Mouse (Mus musculus): ENCODE measurements around the gene Kiz. TPM values are rescaled to one million over a fixed set of nuclear protein-coding genes. Genes with fewer than 3 reads are reported as not detected.
A peak's percentile ranks its signal among the peaks of the same experiment; 100 is the strongest.

Kiz gene
- polyA plus RNA-seq, 1 experiment from 2014 or later = 11.0 TPM

DNA sequence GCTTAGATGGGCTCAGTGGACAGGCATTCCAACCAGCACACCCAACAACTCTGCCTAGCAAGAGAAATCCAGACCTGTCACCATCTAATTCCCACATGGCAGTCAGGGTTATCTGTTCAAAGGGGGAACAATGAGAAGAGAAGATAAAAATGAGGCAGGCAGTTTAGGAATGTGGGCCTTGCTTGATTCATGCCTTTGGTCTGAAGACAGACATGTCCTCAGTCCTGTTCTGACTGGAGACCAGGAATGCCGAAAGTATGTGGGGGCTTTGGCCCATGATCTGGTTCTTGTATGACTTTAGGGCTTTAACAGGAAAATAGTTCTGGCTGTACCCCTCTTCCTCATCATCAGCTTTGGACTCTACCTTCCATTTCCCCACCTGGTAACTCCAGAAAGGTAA lies 130.1 kb downstream of the Kiz start:
- Histone ChIP-seq H3K27ac (no peak overlapping the region), H3K9me3 (replicated peaks) (no peaks in the 10 kb centered on the region), H3K9ac (no peak overlapping the region), H3K36me3 (no peaks in the 10 kb centered on the region), H3K4me2 (no peak overlapping the region), H3K4me1 (replicated peaks) (no peaks in the 10 kb centered on the region), H3K27me3 (no peaks in the 10 kb centered on the region), H3K4me3 (replicated peaks) (no peak overlapping the region)
- ATAC-seq (ENCODE audit: low read depth) (no peak), DNase-seq (no peak)
- WGBS (ENCODE audit: insufficient replicate concordance) = 67% methylated on average over 1 of the region's 1 CpGs

DNA sequence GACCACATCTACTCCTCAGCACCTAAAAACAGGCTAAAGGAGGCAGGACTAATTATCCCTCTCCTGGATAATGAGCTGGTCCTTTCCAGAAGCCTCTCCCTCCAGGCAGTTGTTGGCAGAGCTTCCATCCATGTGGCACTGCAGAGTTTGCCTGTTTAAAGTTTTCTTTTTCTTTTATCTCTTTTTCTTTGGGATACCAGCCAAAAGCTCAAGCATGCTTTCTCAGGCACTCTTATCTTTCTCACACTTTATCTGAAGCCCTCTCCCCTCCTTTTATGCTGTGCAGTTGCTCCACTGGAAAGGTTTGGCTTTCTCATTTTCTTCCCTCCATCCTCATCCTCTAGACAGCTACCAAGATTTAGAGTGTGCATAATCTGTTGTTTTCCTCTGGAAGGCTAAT lies 130.8 kb downstream of the Kiz start:
- DNase-seq = no peak
- ATAC-seq (ENCODE audit: low read depth) = no peak
- no peak overlapping the region for H3K4me2 ChIP-seq
- H3K9me3 ChIP-seq (replicated peaks) = no peaks in the 10 kb centered on the region
- no peaks in the 10 kb centered on the region for H3K4me1 ChIP-seq (replicated peaks)
- H3K27ac ChIP-seq = no peak overlapping the region
- no peaks in the 10 kb centered on the region for H3K36me3 ChIP-seq
- H3K27me3 ChIP-seq = no peaks in the 10 kb centered on the region
- H3K4me3 ChIP-seq (replicated peaks) = no peak overlapping the region
- no peak overlapping the region for H3K9ac ChIP-seq

DNA sequence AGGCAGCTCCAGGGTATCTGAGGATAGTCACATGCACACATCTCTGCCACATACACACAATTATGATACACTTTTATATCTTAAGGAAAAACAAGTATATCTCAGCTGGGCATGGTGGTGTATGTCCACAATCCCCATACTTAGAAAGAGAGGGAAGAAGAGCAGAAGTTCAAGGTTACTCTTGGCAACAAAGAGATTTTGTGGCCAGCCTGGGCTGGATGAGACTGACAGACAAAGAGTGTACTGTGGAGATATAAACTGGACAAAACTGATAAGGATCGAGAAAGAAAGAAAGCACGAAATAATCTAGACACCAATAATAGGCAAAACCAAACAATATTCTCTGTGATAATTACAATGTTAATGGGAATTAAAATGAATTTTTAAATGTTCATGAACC lies 151.6 kb downstream of the Kiz start:
- no peak overlapping the region for H3K9ac ChIP-seq
- no peak for DNase-seq
- peaks cover 17% of the 10 kb centered on the region for H3K4me1 ChIP-seq (replicated peaks)
- ATAC-seq (ENCODE audit: low read depth) = no peak
- H3K9me3 ChIP-seq (replicated peaks) = no peaks in the 10 kb centered on the region
- H3K4me3 ChIP-seq (replicated peaks) = no peak overlapping the region
- no peaks in the 10 kb centered on the region for H3K36me3 ChIP-seq
- H3K27ac ChIP-seq = no peak overlapping the region
- WGBS (ENCODE audit: insufficient replicate concordance) = 25% methylated on average over 2 of the region's 2 CpGs
- no peak overlapping the region for H3K4me2 ChIP-seq
- no peaks in the 10 kb centered on the region for H3K27me3 ChIP-seq

DNA sequence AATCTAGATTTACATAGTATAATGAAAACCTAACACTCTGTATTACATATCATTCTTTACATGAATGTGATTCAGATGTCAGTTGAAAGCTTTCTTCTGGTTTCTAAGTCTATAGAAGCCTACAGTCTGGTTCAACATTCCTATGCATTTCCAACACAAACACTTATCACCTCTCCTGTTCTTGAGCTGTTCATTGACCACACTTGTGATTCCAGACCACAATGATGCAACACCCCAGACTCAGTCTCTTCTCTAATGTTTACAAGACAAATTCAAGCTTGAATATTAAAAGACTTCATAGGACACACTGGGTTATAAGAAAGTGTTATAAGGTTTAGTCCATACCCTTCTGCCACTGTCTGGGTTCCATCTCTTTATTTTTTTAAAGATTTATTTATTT lies 153.4 kb downstream of the Kiz start:
- Histone ChIP-seq H3K27ac (no peak overlapping the region), H3K4me1 (replicated peaks) (peaks cover 20% of the 10 kb centered on the region), H3K4me3 (replicated peaks) (no peak overlapping the region), H3K9ac (no peak overlapping the region), H3K27me3 (no peaks in the 10 kb centered on the region), H3K9me3 (replicated peaks) (no peaks in the 10 kb centered on the region), H3K4me2 (no peak overlapping the region), H3K36me3 (no peaks in the 10 kb centered on the region)
- DNase-seq (no peak), ATAC-seq (ENCODE audit: low read depth) (no peak)

DNA sequence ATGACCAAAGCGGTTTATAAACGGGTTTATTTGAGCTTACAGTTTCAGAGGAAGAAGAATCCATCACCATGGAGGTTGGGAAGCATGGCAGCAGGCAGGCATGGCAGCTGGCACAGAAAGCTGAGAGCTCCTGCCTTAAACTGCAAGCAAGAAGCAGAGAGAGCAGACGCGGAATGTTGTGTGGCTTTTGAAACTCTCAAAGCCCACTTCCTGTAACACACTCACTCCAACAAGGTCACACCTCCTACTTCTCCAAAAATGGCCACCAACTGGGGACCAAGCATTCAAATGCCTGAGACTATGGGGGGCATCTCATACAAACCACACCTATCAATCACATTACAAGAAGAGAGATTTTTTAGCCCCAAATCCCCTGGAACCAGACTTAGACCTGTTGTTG lies 154.5 kb downstream of the Kiz start:
- Histone ChIP-seq H3K9me3 (replicated peaks) (no peaks in the 10 kb centered on the region), H3K27ac (no peak overlapping the region), H3K4me1 (replicated peaks) (peaks cover 30% of the 10 kb centered on the region), H3K4me3 (replicated peaks) (no peak overlapping the region), H3K27me3 (no peaks in the 10 kb centered on the region), H3K9ac (no peak overlapping the region), H3K4me2 (no peak overlapping the region), H3K36me3 (no peaks in the 10 kb centered on the region)
- DNase-seq = no peak
- WGBS (ENCODE audit: insufficient replicate concordance) = 62% methylated on average over 4 of the region's 4 CpGs
- no peak for ATAC-seq (ENCODE audit: low read depth)

DNA sequence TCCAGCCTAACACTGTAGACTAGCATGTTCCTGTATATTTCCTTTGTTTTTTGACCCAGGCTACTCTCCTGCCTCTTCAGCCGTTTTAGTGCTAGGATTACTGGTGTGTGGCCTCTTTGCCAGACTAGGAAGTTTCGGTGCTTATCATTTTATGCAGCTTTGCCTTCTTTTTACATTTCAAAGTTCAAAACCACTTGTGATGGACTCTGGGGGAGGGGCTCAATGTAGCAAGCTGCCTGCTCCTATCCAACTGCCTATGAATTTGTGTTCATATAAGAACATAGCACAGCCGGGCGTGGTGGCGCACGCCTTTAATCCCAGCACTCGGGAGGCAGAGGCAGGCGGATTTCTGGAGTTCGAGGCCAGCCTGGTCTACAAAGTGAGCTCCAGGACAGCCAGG lies 155.3 kb downstream of the Kiz start:
- Histone ChIP-seq H3K4me1 (replicated peaks) (peaks cover 36% of the 10 kb centered on the region), H3K9me3 (replicated peaks) (no peaks in the 10 kb centered on the region), H3K36me3 (peaks cover 2% of the 10 kb centered on the region; the same call in 1 of the 2 replicates), H3K9ac (no peak overlapping the region), H3K4me3 (replicated peaks) (no peak overlapping the region), H3K4me2 (no peak overlapping the region), H3K27me3 (no peaks in the 10 kb centered on the region), H3K27ac (no peak overlapping the region)
- WGBS (ENCODE audit: insufficient replicate concordance) = 62% methylated on average over 9 of the region's 9 CpGs
- no peak for ATAC-seq (ENCODE audit: low read depth)
- no peak for DNase-seq

DNA sequence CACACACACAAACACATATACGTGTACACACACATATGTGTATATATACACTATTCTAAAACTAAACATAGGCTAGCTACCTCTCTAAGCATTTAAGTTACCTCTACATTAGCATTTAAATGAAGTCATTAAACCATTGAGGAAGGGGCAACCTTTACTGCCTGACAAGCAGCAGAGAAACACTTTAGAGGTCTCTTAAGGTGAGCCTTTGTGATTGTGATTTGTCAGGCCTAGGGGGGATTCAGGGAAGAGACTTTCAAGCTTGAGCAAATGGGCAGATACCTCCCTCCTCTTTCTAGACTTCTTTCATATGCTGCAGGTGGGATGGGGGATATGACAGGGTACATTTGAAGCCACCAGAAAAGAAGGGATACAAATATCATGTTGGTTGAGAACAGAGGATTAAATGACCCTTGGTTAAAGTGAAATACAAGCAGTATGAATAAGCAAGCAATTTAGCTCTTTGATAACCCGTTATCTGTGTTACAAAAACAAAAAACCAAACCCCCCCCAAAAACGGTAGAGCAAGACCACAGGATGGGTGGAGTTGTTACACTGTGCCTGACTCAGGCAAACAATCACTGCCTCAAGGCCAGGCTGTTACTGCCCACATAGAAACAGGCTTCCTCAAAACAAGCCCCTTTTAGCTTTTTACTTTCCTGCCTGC lies 155.9 kb downstream of the Kiz start:
- peaks cover 40% of the 10 kb centered on the region for H3K4me1 ChIP-seq (replicated peaks)
- DNase-seq = no peak
- peak overlapping the region; percentile 88; the same call in 1 of the 2 replicates for H3K9ac ChIP-seq
- 29% methylated on average over 3 of the region's 3 CpGs for WGBS (ENCODE audit: insufficient replicate concordance)
- H3K27me3 ChIP-seq = no peaks in the 10 kb centered on the region
- peaks cover 2% of the 10 kb centered on the region; the same call in 1 of the 2 replicates for H3K36me3 ChIP-seq
- no peak for ATAC-seq (ENCODE audit: low read depth)
- no peaks in the 10 kb centered on the region for H3K9me3 ChIP-seq (replicated peaks)
- H3K4me3 ChIP-seq (replicated peaks) = peak overlapping the region; percentile 93
- peak overlapping the region; percentile 92 for H3K27ac ChIP-seq
- H3K4me2 ChIP-seq = peak overlapping the region; percentile 92

DNA sequence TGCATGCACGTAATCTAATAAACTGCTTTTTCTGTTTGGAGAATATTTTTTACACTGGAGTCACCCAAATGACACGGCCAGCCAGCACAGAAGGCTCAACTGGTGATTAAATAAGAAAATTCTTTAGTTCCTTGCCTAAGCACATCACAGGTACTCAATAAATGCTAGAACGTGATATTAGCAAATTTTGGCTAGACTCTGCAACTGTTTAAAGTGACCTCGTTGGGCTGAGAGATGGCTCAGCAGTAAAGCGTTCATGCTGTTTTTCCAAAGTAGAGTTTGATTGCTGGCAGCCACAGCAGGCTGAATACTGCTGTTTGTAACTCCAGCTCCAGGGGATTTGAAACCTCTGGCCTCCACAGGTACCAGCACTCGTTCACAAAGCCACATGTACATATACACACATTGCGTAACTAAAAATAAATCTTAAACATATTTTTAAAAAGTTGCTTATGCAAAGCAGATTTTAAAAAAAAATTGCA lies 156.5 kb downstream of the Kiz start:
- Histone ChIP-seq H3K4me1 (replicated peaks) (peaks cover 41% of the 10 kb centered on the region), H3K9ac (peak overlapping the region; percentile 88), H3K4me2 (peak overlapping the region; percentile 92), H3K9me3 (replicated peaks) (no peaks in the 10 kb centered on the region), H3K4me3 (replicated peaks) (peak overlapping the region; percentile 93), H3K27ac (peak overlapping the region; percentile 92), H3K27me3 (no peaks in the 10 kb centered on the region), H3K36me3 (peaks cover 2% of the 10 kb centered on the region; the same call in 1 of the 2 replicates)
- WGBS (ENCODE audit: insufficient replicate concordance) = 31% methylated on average over 7 of the region's 7 CpGs
- no peak for DNase-seq
- no peak for ATAC-seq (ENCODE audit: low read depth)

DNA sequence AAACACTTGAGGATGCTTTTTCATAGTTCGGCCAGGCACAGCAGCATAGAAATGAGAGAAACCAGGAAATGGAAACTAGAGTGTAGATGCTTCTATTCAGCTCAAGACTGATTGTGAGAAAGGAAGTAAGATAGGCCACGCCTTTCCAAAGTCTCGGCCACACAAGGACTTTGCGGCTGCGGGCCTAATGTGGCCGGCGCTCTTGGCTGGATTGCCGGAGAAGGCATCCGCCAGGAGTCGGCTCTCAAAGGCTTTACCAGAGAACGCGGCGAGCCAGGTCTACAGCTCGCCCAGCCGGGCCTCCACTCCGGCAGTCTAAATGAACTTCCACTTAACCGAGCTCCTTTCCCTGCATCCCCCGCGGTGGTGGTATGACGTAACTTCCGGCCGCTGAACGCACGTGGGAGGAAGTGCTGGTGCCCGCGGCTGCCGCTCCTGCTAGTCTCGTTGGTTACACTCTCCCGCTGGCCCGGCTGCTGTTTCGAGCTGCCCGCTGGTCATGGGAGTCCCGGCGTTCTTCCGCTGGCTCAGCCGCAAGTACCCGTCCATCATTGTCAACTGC lies 157.0 kb downstream of the Kiz start, which contains the start of gene Xrn2:
Gene Xrn2 (plus strand): TSS at position 374 of the 562 bp plus-strand sequence.
- Histone ChIP-seq H3K27ac (peak within 1 kb of the TSS; percentile 92), H3K9ac (peak within 1 kb of the TSS; percentile 88), H3K4me2 (peak within 1 kb of the TSS; percentile 92), H3K27me3 (no peaks in the 10 kb centered on the region), H3K4me3 (replicated peaks) (peak within 1 kb of the TSS; percentile 93), H3K9me3 (replicated peaks) (no peaks in the 10 kb centered on the region), H3K4me1 (replicated peaks) (peaks cover 43% of the 10 kb centered on the region), H3K36me3 (peaks cover 2% of the 10 kb centered on the region; the same call in 1 of the 2 replicates)
- ATAC-seq (ENCODE audit: low read depth) (peak; percentile 92), DNase-seq (peak; percentile 88)
- under 1% methylated on average over 37 of the region's 37 CpGs for WGBS (ENCODE audit: insufficient replicate concordance)

DNA sequence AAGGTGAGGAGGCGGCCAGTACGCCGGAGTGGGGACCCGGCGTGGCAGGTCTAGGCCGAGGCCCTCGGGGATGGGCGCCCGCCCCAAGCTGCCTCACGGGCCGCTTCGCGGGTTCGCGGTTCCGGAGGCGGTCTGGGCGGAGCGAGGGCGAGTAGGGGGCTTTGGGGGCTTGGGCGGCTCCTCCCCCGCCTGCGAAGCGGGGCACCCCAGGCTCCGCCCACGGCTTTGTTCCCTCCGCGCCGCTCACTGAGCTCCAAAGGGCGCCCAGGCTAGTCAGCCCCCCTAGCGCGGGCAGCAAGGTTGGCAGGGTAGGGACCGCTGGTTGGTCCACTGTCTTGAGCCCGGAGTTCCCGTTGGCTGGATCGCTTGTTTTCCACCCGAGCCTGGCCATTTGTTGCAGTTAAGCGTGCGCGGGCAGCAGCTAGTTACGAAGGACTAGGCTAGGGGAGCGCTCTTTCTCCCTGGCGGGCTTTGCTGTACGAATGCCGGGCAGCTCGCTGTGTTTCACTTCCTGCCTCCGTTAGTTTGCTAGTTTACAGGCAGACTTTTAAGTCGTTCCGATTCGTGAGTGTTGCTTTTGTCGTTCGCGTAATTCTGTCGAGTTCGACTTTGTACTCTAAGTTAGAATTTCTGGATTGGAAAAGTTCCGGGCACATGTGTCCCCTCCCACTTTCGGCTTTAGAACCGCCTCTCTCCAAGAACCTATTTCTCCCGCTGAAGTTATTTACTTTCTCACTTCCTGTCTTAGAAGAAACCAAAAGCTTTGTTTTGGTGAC lies 157.7 kb downstream of the Kiz start:
- H3K4me1 ChIP-seq (replicated peaks) = peaks cover 43% of the 10 kb centered on the region
- H3K9me3 ChIP-seq (replicated peaks) = no peaks in the 10 kb centered on the region
- H3K4me2 ChIP-seq = peak overlapping the region; percentile 92
- peak overlapping the region; percentile 92 for H3K27ac ChIP-seq
- H3K4me3 ChIP-seq (replicated peaks) = peak overlapping the region; percentile 93
- H3K27me3 ChIP-seq = no peaks in the 10 kb centered on the region
- under 1% methylated on average over 59 of the region's 59 CpGs for WGBS (ENCODE audit: insufficient replicate concordance)
- ATAC-seq (ENCODE audit: low read depth) (peak; percentile 78), DNase-seq (peak; percentile 64)
- peak overlapping the region; percentile 88 for H3K9ac ChIP-seq
- H3K36me3 ChIP-seq = peaks cover 2% of the 10 kb centered on the region; the same call in 1 of the 2 replicates

DNA sequence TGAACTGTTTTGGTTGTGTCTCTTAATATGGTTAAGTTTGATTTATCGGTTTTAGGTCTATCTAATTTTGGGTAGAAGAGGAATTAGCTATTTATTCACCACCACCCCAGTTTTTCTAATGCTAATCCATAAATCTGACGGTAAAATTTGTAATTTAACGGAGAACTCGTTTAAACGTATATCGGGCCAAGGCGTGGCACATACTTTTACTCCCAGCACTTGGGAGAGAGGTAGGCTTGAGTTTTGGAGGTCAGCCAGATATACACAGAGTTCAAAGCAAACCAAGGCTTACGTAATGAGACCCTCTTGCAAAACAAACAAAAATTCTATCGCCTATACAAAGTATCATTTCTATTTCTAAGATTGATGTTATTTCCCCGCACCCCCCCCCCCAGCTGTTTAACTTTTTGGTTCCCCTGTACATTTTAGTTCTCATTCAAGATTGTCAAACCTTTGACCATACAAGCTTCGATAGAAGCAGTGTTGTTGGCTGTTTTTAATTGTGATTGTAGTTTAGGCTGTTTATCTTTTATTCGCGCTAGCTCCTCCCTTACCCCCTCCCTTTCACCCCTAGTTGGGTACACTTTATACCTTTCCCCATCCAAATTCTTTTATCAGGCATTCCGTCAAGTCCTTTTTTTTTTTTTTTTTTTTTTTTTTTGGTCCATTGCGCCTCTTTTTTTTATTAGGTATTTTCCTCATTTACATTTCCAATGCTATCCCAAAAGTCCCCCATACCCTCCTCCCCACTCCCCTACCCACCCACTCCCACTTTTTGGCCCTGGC lies 158.6 kb downstream of the Kiz start:
- no peak for DNase-seq
- Histone ChIP-seq H3K4me1 (replicated peaks) (peaks cover 45% of the 10 kb centered on the region), H3K4me3 (replicated peaks) (peak overlapping the region; percentile 93), H3K36me3 (peaks cover 2% of the 10 kb centered on the region; the same call in 1 of the 2 replicates), H3K4me2 (peak overlapping the region; percentile 92), H3K9ac (peak overlapping the region; percentile 88), H3K27ac (peak overlapping the region; percentile 92), H3K27me3 (no peaks in the 10 kb centered on the region), H3K9me3 (replicated peaks) (no peaks in the 10 kb centered on the region)
- no peak for ATAC-seq (ENCODE audit: low read depth)
- WGBS (ENCODE audit: insufficient replicate concordance) = 26% methylated on average over 15 of the region's 15 CpGs

Measured in liver, embryonic 13.5 days (tissue).